Mouse (Mus musculus) erythroblast, embryonic 14.5 days (primary cell): Measurements from ENCODE around the gene Cdk5rap2. TPM values are rescaled to one million over a fixed set of nuclear protein-coding genes. Genes with fewer than 3 reads are reported as not detected.

Source experiments
- H3K27me3 ChIP-seq: 2 replicates; pipeline ENCODE4 v1.6.1; 2012; ENCODE audit warnings: inconsistent platforms; ENCODE audit not compliant: control insufficient read depth
- H3K36me3 ChIP-seq: 2 replicates; pipeline ENCODE4 v1.6.1; 2012; ENCODE audit warnings: mild to moderate bottlenecking, inconsistent platforms; ENCODE audit not compliant: control insufficient read depth
- H3K4me1 ChIP-seq: 2 replicates; pipeline ENCODE4 v1.6.1; 2012; ENCODE audit warnings: inconsistent platforms; ENCODE audit not compliant: control insufficient read depth
- H3K4me3 ChIP-seq: replicated peaks from 2 replicates; pipeline ENCODE3; 2012; ENCODE audit warnings: moderate library complexity, mild to moderate bottlenecking, inconsistent platforms
- H3K9me3 ChIP-seq: 2 replicates; pipeline ENCODE4 v1.6.1; 2012; ENCODE audit warnings: low read length, inconsistent platforms, mixed read lengths; ENCODE audit not compliant: control insufficient read depth
- GATA1 ChIP-seq: IDR thresholded peaks from 2 replicates; pipeline ENCODE4 v1.6.1; 2012; ENCODE audit warnings: low read length, inconsistent platforms, mixed read lengths
- TAL1 ChIP-seq: IDR thresholded peaks from 3 replicates; pipeline ENCODE4 v1.6.1; 2012; ENCODE audit warnings: low read length, inconsistent platforms, mixed read lengths
- polyA plus RNA-seq: library from polyadenylated mRNA; stranded (reverse); fragments of >175 nt; gene quantifications from 2 replicates; pipeline ENCODE4 v1.2.3, GENCODE M21; 2012

Gene Cdk5rap2
- polyA plus RNA-seq, 1 experiment: 17.1 TPM

GRCm38 (mm10) chr4:70229874-70230273 is 180.4 kb downstream of the Cdk5rap2 start:
- Histone ChIP-seq H3K4me1 (no peaks in the 10 kb centered on the region), H3K27me3 (no peaks in the 10 kb centered on the region), H3K9me3 (no peaks in the 10 kb centered on the region), H3K4me3 (no peak overlapping the region), H3K36me3 (peaks cover 59% of the 10 kb centered on the region)
- no peak for TF ChIP-seq GATA1
- no peak for TF ChIP-seq TAL1

DNA sequence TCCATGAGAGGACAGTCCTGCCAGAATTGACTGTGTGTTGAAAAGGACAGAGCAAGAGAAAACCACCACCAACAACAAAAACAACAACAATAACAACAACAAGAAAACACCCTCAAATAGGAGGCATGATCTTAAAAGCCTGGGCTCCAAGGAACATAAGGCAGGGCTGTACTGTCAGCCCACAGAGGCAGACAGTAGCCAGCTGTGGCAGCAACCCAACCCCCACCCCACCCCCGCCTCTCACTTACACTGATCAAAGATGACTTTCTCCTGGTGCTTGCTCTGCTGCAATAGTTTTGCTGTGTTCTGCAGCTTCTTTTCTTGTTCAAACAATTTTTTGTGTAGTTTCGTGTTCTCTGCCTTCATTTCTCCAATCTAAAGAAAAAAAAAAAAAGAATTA is 181.9 kb downstream of the Cdk5rap2 start:
- H3K9me3 ChIP-seq: no peaks in the 10 kb centered on the region
- TF ChIP-seq TAL1 (no peak), GATA1 (no peak)
- H3K36me3 ChIP-seq: peaks cover 61% of the 10 kb centered on the region
- H3K4me3 ChIP-seq: no peak overlapping the region
- H3K4me1 ChIP-seq: no peaks in the 10 kb centered on the region
- no peaks in the 10 kb centered on the region for H3K27me3 ChIP-seq

- peaks cover 62% of the 10 kb centered on the region for H3K36me3 ChIP-seq
Measured at GRCm38 (mm10) chr4:70227667-70228066, 182.6 kb downstream of the Cdk5rap2 start.

DNA sequence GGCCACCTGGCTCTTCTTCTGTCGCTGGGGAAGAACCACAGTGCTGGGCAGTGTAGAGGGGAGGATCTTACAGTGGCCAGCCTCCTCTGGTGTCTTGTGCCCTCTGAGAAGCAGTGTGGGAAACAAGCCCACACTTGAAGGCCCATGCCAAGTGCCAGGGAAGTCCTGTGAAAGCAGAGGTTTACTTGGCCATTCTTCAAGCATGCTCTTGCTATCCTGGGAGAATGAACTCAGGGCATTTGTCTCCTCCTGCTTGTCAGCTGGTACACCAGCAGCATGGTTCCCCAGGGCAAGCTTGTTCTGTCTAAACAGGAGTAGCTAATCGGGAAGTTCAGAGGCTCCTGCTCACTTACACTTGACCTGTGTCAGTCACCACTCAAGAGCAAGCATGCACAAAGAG is 185.7 kb downstream of the Cdk5rap2 start:
- Histone ChIP-seq H3K27me3 (no peaks in the 10 kb centered on the region), H3K4me3 (no peak overlapping the region), H3K4me1 (no peaks in the 10 kb centered on the region), H3K36me3 (peaks cover 74% of the 10 kb centered on the region), H3K9me3 (no peaks in the 10 kb centered on the region)
- no peak for TF ChIP-seq TAL1
- no peak for TF ChIP-seq GATA1

More at GRCm38 (mm10) chr4:70227667-70228066, 182.6 kb downstream of the Cdk5rap2 start:
- TF ChIP-seq GATA1 (no peak), TAL1 (no peak)
- no peaks in the 10 kb centered on the region for H3K9me3 ChIP-seq
- H3K4me1 ChIP-seq: no peaks in the 10 kb centered on the region
- no peaks in the 10 kb centered on the region for H3K27me3 ChIP-seq
- no peak overlapping the region for H3K4me3 ChIP-seq

GRCm38 (mm10) chr4:70221878-70222277 is 188.4 kb downstream of the Cdk5rap2 start:
- peaks cover 60% of the 10 kb centered on the region for H3K36me3 ChIP-seq
- TF ChIP-seq GATA1: no peak
- no peak for TF ChIP-seq TAL1
- no peak overlapping the region for H3K4me3 ChIP-seq
- H3K9me3 ChIP-seq: no peaks in the 10 kb centered on the region
- H3K4me1 ChIP-seq: no peaks in the 10 kb centered on the region
- no peaks in the 10 kb centered on the region for H3K27me3 ChIP-seq

GRCm38 (mm10) chr4:70221370-70221769 is 188.9 kb downstream of the Cdk5rap2 start:
- peaks cover 54% of the 10 kb centered on the region for H3K36me3 ChIP-seq
- no peaks in the 10 kb centered on the region for H3K27me3 ChIP-seq
- TF ChIP-seq GATA1: no peak
- no peak for TF ChIP-seq TAL1
- H3K4me3 ChIP-seq: no peak overlapping the region
- no peaks in the 10 kb centered on the region for H3K9me3 ChIP-seq
- no peaks in the 10 kb centered on the region for H3K4me1 ChIP-seq

- no peaks in the 10 kb centered on the region for H3K9me3 ChIP-seq
- peaks cover 46% of the 10 kb centered on the region for H3K36me3 ChIP-seq
- no peaks in the 10 kb centered on the region for H3K4me1 ChIP-seq
- H3K27me3 ChIP-seq: no peaks in the 10 kb centered on the region
- H3K4me3 ChIP-seq: no peak overlapping the region
- no peak for TF ChIP-seq TAL1
- TF ChIP-seq GATA1: no peak
Measured at GRCm38 (mm10) chr4:70220277-70221180, 189.7 kb downstream of the Cdk5rap2 start.

DNA sequence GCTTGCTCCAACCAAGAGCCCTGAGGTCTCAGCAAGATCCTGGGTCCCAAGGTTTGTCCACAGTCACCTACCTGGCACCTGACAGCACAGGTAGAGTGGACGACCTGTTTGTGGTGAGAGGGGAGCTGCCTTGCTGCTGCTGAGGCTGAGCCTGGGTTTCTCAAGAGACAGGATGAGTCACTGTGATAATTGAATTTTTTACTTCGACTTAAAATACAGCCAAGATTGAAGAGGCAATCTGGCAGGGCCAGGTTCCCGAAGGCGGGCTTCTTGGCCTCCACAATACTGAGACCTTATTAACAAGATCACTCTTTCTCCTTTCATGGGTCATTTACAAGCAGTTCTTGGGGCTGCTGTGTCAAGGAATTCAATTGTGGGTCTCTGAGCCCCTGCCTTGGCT is 190.5 kb downstream of the Cdk5rap2 start:
- Histone ChIP-seq H3K4me3 (no peak overlapping the region), H3K27me3 (no peaks in the 10 kb centered on the region), H3K4me1 (no peaks in the 10 kb centered on the region), H3K9me3 (no peaks in the 10 kb centered on the region), H3K36me3 (peaks cover 40% of the 10 kb centered on the region)
- TF ChIP-seq GATA1 (no peak), TAL1 (no peak)

DNA sequence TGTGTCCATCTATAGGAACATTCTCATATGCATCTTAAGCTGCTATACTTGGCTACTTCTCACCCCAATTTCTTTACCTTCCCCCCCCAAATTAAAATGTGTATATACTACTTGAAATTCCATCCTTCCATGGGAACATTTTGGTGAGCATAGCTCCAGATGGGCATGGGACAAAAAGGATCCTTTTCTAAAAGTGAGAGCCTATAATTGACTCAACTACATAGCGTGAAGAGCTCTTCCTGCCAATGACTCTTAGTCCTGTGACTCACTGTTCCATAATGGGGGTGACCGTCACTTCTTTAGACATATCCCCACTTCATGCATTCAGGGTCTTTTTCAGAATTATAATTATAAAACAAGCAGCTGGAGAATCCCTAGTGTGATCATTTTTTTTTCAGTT is 224.3 kb downstream of the Cdk5rap2 start:
- Histone ChIP-seq H3K36me3 (no peaks in the 10 kb centered on the region), H3K4me3 (no peak overlapping the region), H3K4me1 (no peaks in the 10 kb centered on the region), H3K9me3 (no peaks in the 10 kb centered on the region), H3K27me3 (no peaks in the 10 kb centered on the region)
- no peak for TF ChIP-seq GATA1

Other genes starting within 250 kb of the Cdk5rap2 start
- gene Megf9, start 124.6 kb upstream of the Cdk5rap2 start, polyA plus RNA-seq: 0.28 and 0.99 TPM in 2 replicates